Mouse (Mus musculus): ENCODE measurements around the gene Pilrb2.
A peak's percentile ranks its signal among the peaks of the same experiment; 100 is the strongest.
"Not testable (repeated sequence)": the region's sequence is repeated elsewhere in the genome, so short reads cannot be mapped to it uniquely, and the experiment has no call there.

Gene Pilrb2

DNA sequence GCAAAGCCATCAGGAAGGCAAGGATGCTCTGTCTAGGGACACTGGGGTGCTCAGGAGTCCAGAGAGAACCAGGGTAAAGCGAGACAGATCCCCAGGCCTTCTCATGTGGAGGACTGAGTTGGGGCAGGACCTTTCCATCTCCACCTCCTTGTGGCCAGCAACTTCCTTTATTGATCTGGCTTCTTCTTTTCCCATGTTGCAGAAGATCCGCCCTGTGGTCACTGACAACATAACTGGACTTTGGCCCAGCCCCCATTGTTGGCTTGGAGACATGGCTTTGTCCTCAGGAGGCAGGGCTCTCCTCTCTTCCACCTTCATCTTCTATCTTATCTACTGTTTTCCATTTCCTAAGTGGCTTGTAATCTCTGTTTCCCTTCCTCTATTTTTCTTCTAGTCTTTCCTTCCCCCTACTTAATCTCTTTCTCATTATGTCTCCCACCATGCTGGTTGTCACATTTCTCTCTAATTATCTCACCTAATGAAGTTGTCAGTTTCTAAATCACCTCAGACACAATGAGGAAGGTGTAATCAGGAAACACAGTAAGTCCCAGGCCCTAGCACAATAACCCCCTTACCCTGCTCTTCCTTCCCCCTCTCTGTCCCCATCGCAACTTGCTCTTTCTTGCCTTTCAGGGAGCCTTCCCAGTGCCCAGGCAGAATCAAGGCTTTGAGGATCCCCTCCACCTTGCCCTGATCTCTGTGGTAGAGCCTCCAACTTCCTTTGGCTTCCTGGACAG is at the start of gene Pilrb2:
Pilrb2 (minus strand) TSS at position 172 of the 737 bp plus-strand sequence.
- DNase-seq (ENCODE audit: low spot score) = not testable (repeated sequence)

DNA sequence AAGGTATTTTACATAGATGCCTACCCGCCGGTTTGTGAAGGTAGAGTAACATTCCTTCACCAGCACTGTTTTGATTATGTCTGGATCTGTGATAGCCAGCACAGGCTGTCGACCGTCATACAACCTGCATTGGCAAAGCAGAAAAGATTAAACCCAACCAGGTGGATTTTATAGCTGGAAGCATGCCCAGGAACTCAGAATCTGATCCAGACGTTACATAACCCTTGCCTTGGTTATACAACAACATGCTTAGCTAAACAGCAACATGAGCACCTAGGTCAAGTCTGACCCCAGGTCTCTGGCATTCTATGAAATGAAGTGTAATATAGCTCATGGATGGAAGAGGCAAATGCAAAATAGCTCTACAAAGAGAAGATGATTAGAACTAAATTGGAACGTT is 43.9 kb upstream of the Pilrb2 start:
- DNase-seq (ENCODE audit: low spot score) = no peak

DNA sequence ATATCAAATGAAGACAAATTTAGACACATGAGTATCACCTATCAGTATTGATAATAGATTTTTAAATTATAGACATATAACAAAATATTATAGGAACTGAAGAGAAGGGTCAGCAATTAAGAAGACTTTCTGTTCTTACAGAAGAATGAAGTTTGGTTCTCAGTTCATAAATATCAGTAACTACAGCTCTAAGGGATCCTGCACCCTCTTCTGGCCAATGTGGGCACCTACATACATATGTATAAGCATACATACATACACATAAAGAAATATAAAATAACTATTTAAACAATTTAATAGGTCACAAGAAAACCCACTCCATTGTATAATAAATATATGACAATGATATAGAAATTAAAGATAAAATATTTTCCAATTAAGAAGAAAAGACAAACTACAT is 42.9 kb upstream of the Pilrb2 start:
- DNase-seq (ENCODE audit: low spot score) = no peak

DNA sequence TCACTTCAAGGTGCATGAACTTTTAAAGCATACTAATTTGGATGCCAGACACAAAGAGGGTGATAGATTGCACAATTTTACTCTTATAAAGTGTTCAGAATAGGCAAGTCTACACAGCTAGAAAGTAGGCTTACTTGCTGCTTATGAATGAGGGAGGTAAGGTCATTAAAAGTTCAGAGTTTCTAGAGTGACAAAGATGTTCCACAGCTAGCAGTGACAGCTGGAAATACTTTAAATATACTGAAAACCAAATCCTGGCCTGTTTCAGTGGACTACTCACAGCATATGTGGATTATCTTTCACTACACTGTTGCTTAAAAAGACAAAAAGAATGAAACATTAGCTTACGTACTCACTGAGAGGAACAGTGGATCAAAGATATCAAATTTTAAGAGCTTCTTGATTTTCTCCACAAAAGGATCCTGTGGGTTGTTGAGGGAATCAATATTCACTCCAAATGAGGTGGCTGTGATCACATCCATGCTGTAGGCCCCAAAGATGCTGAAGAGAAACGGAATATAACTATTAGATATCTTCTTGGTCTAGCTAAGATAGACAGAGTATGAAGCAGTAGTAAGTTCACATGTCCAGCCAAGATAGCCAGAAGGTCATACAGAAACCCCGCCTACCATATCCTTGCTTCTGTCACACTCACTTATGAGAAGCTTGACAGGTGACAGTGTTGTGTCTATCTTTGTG is 38.1 kb upstream of the Pilrb2 start:
- DNase-seq (ENCODE audit: low spot score) = no peak

DNA sequence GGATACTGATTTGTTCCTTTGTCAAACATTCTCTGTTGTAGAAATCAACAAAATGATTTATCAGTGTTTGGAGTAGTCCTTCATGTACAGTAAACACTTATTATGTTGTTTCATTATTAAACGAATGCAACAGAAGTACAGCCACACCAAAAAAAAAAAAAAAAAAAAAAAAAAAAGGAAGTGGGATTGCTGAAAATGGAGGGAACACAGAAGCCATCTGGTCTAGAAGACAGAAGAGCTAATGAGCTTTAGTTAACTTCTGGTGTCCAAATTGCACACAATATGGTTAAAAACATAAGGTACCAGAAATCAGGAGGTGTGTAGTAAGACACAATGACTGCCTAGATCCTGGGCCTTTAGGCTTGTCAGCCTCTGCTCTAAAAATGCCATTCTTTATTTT is 26.2 kb upstream of the Pilrb2 start:
- no peak for DNase-seq (ENCODE audit: low spot score)

DNA sequence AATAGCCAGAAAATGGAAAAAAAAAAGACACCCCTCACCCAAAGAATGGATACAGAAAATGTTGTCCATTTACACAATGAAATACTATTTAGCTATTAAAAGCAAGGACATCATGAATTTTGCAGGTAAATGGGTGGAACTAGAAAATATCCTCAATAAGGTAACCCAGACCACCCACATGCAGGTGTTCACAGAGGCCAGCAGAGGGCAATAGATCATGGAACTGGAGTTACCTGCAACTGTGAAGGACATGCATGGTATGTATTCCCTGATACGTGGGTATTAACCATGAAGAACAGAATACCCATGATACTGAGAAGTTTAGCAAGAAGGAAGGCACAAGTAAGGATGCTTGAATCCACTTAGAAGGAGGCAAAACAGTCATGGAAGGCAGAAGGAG is 21.3 kb upstream of the Pilrb2 start:
- no peak for DNase-seq (ENCODE audit: low spot score)

DNA sequence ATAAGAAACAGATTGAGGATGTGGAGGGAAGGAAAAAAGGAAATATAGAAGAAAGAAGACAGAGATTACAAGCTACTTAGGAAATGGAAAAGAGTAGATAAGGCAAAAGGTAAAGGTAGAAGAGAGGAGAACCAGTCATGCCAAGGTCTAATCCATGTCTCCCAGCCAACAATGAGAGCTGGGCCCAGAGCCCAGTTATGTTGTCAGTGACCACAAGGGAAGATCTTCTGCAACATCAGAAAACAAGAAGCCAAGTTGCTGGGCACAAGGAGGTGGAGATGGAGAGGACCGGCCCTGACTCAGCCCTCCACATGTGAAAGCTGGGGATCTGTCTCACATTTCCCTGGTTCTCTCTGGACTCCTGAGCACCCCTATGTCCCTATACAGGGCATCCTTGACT is 16.1 kb upstream of the Pilrb2 start:
- peak; percentile 38 for DNase-seq (ENCODE audit: low spot score)

DNA sequence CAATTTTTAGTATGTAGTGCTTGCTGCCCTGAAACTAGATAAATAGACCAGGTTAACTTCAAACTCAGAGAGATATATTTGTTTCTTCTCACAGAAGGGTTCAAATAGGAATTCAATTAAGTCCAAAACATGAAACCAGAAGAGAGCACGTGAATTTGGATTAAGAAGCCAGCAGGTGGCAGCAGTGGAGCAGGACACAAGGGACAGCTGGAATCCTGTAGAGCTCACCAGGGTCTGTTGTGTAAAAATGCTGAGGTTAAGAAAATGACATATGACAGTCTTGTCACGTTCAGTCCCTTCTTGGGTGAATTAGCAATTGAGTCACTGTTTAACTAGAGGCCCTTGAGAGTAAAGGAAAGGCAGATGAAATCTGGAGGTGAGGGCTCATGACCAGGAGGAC is 14.3 kb upstream of the Pilrb2 start:
- DNase-seq (ENCODE audit: low spot score) = peak; percentile 85

DNA sequence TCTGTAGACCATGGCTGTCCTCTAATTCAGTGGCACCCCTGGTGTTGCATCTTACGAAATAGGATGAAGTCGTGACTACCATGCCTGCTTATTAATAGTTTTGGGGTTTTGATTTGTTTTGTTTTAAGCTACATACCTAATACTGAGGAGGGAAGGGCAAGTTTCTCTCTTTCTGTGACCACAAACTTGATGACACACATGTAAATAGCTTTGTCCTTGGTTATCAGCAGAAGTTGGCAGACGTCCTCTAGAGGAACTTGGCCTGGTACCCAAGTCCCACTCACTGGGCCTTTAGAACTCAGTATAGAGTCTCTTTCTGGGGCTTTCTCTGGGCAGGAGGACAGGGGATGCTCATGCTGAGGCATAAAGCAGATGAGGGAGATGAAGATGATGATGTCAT is 11.7 kb upstream of the Pilrb2 start:
- no peak for DNase-seq (ENCODE audit: low spot score)

DNA sequence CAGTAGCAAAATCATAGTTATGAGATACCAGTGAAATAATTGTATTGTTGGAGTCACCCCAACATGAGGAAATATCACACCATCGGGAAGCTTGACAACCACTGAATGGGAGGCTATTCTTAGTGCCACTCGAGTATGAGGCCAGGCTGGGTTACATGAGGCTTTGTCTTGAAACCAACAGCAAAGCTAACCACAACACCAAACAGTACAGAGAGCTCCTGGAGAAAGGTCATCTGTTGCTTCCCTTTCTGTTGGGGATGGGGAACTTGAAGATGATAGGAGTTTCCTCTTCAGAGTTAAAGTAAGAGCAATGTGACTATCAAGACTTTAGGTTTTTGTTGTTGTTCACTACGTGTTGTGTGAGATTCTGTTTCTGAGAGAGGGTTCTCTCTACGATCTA is 11.3 kb upstream of the Pilrb2 start:
- no peak for DNase-seq (ENCODE audit: low spot score)

DNA sequence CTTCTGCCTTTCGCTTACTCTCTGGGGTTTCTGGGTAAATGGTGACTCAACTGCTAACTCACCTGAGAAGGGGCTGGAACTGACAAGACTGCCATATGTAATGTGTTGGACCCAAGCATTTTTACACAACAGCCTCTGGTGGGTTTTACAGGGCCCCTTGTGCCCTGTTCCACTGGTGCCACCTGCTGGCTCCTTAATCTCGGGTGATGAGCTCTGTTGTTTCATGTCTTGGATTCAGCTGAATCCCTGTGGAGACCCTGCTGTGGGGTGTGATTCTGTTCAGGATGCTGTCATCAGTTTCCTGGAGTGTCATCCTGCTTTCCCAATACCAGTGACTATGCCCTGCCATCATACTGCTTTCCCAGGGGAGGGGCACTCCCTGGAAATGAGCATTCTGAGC is 6.2 kb upstream of the Pilrb2 start:
- DNase-seq (ENCODE audit: low spot score) = no peak

DNA sequence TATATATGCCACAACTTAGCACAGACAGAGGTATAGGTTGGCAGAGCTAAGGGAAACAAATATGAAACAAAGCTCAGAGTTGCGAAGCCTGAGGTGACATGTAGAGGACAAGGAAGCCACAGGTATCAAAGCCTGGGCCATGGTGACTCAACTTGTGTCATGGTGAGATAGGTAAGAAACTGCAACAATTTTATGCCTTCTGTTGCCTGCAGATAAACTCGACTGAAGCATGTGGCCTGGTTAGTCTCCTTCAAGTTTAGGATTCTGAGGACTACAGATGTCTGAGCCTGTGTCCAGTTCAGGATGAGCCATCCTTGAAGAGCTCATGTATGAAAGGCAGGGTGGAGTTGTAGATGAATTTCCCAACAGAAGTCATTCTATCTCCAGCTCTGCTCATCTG is 3.4 kb upstream of the Pilrb2 start:
- no peak for DNase-seq (ENCODE audit: low spot score)

DNA sequence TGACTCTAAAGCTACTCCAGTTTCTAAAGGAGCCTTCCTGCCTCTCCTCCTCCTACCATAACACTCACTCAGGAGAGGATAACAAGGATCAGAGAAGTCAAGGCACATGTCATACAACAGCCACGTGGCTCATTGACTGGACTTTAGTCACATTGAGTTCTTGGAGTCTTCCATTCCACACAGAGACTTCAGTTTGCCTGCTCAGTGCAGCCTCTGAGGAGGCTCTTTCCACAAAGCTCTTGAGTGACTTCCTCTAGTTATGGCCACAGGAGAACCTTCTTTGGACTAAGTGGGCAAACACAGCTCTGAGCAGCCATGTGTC is 727 bp upstream of the Pilrb2 start:
- DNase-seq (ENCODE audit: low spot score) = not testable (repeated sequence)

DNA sequence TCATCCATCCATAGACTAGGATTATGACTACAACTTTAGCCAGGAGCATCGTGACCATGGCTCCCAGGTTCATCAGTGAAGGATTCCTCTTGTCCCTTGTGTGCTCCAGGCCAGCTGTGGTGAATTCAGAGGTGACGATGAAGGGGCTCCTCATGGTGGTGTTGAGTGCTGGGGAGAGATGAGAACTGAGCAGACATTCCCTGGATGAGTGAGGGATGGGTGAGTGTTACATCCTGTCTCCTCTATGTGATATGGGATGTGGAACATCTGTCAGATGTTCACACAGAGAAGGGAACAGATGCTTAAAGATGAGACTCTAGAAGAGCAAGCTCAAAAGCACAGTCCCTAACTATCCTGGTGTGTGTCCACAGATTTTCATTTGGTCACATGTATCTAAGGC is 3.0 kb downstream of the Pilrb2 start:
- DNase-seq (ENCODE audit: low spot score) = not testable (repeated sequence)

DNA sequence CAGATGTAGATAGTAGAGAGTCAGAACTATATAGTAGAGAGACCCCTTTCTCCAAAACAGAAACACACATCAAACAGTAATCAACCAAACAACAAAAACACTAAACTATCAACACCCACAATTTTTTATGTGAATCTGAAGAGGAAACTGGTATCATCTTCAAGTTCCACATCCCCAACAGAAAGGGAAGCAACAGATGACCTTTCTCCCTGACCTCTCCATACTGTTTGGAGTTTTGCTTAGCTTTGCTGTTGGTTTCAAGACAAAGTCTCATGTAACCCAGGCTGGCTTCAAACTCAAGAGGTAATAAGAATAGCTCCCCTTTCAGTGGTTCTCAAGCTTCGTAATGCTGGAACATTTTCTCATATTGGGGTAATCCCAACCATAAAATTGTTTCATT is 7.6 kb downstream of the Pilrb2 start:
- DNase-seq (ENCODE audit: low spot score) = not testable (repeated sequence)

DNA sequence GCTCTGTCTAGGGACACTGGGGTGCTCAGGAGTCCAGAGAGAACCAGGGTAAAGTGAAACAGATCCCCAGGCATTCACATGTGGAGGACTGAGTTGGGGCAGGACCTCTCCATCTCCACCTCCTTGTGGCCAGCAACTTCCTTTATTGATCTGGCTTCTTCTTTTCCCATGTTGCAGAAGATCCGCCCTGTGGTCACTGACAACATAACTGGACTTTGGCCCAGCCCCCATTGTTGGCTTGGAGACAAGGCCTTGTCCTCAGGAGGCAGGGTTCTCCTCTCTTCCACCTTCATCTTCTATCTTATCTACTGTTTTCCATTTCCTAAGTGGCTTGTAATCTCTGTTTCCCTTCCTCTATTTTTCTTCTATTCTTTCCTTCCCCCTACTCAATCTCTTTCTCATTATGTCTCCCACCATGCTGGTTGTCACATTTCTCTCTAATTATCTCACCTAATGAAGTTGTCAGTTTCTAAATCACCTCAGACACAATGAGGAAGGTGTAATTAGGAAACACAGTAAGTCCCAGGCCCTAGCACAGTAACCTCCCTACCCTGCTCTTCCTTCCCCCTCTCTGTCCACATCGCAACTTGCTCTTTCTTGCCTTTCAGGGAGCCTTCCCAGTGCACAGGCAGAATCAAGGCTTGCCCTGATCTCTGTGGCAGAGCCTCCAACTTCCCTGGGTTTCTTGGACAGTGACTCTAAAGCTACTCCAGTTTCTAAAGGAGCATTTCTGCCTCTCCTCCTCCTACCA is 13.5 kb downstream of the Pilrb2 start, which contains the start of gene Pilrb1:
Pilrb1 (minus strand) TSS at position 147 of the 751 bp plus-strand sequence.
- DNase-seq (ENCODE audit: low spot score) = not testable (repeated sequence)

DNA sequence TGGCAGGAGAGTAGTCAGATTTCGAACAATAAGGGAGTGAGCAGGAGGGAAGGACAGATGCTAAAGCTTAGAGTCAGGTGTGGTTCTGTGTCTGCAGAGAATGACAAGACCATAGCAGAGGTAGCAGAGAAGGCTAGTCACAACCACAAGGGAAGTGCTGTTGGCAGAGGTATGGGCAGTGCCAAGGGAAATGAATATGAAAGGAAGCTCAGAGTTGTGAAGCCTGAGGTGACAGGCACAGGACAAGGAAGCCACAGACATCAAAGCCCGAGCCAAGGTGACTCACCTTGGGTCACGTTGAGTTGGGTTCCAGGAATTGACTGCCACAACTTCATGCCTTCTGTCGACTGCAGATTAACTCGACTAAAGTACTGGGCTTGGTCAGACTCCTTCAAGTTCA is 14.7 kb downstream of the Pilrb2 start:
- not testable (repeated sequence) for DNase-seq (ENCODE audit: low spot score)

DNA sequence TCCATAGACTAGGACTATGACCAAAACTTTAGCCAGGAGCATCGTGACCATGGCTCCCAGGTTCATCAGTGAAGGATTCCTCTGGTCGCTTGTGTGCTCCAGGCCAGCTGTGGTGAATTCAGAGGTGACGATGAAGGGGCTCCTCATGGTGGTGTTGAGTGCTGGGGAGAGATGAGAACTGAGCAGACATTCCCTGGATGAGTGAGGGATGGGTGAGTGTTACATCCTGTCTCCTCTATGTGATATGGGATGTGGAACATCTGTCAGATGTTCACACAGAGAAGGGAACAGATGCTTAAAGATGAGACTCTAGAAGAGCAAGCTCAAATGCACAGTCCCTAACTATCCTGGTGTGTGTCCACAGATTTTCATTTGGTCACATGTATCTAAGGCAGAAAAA is 16.7 kb downstream of the Pilrb2 start:
- DNase-seq (ENCODE audit: low spot score) = not testable (repeated sequence)

DNA sequence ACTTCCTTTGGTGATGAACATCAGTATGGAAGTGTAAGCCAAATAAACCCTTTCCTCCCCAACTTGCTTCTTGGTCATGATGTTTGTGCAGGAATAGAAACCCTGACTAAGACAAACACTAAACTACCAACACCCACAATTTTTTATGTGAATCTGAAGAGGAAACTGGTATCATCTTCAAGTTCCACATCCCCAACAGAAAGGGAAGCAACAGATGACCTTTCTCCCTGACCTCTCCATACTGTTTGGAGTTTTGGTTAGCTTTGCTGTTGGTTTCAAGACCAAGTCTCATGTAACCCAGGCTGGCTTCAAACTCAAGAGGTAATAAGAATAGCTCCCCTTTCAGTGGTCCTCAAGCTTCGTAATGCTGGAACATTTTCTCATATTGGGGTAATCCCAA is 21.3 kb downstream of the Pilrb2 start:
- not testable (repeated sequence) for DNase-seq (ENCODE audit: low spot score)

DNA sequence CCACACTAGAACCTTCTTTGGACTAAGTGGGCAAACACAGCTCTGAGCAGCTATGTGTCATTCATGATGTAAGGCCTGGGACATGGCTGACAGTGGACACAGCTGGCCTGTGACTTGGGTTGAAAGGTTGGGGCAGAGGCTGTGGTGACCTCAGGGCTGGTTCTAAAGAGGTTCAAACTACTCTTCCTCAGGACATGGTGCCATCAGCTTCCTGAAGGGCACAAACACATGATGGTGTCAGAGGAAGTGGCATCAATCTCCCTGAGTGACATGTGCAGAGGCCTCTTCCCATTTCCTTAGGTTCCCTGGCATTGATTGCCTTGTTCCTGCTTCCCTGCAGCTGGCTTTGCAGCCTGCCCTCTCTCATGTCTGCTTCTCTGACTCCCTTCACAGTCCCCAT is 34.5 kb downstream of the Pilrb2 start:
- not testable (repeated sequence) for DNase-seq (ENCODE audit: low spot score)

DNA sequence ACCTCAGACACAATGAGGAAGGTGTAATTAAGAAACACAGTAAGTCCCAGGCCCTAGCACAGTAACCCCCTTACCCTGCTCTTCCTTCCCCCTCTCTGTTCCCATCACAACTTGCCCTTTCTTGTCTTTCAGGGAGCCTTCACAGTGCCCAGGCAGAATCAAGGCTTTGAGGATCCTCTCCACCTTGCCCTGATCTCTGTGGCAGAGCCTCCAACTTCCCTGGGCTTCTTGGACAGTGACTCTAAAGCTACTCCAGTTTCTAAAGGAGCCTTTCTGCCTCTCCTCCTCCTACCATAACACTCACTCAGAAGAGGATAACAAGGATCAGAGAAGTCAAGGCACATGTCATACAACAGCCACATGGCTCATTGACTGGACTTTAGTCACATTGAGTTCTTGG is 35.0 kb downstream of the Pilrb2 start:
- no peak for DNase-seq (ENCODE audit: low spot score)

DNA sequence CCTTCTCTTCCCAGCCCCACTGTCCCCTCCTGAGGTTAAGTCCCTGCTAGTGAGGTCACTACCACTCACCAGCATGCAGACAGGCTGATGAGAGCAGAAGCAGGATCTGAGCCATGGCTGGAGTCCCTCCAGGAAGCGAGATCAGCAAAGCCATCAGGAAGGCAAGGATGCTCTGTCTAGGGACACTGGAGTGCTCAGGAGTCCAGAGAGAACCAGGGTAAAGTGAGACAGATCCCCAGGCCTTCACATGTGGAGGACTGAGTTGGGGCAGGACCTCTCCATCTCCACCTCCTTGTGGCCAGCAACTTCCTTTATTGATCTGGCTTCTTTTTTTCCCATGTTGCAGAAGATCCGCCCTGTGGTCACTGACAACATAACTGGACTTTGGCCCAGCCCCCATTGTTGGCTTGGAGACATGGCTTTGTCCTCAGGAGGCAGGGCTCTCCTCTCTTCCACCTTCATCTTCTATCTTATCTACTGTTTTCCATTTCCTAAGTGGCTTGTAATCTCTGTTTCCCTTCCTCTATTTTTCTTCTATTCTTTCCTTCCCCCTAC is 35.6 kb downstream of the Pilrb2 start, which contains the start of gene Pilra:
Pilra (minus strand) TSS at position 316 of the 555 bp plus-strand sequence.
- DNase-seq (ENCODE audit: low spot score) = not testable (repeated sequence)

DNA sequence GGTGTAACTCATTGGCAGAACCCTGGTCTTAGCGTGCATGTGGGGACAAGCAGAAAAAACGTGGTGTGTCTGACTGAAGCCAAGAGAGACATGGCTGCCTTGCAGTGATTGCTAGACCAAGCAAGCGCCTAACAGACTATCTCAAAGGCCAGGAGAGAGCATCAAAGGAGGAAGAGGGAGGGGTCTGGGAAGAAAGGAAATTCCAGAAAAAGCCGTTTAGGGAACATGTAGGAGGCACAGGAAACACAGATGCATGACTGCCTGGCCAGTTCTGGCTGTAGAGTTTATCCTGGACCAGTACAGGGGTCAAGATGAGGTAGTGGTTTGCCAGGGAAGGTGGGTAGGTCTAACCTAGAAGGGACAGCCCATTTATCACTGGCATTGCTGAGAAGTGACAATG is 38.1 kb downstream of the Pilrb2 start:
- no peak for DNase-seq (ENCODE audit: low spot score)
